Mouse (Mus musculus): ENCODE data around the gene Tacr2.

DNA sequence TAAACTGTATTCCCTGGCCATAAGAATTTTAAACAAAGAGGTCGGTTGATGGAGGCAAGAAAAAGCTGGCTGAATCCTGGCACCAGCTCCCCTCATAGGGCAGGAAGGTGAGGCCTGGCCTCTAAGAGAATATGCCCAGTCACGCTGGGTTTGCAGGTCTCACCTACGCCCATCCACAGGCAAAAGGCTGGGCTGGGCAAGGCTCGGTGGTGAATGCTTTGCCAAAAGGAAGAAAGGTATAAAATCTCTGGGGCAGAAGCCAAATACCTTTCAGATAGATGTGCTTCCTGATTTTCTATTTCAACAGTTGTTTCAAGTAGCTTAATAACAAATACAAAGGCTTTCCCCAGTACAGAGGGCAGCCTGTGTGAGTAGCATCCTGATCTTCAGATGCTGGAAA, 27.4 kb downstream of the Tacr2 start:
- TF ChIP-seq ELF1 (IDR thresholded peaks at IDR 0.05; ENCODE audit: low read depth, low read length): no peak
- TF ChIP-seq CTCF (IDR thresholded peaks at IDR 0.05 in 2 of 3, conservative IDR thresholded peaks at IDR 0.05 in 1 of 3; ENCODE audit: control insufficient read depth in 1 of 3, insufficient read depth in 1 of 3, low read depth in 2 of 3, low read length in 3 of 3, poor library complexity in 1 of 3, severe bottlenecking in 1 of 3): no peak
- TF ChIP-seq POLR2AphosphoS5 (IDR thresholded peaks at IDR 0.05; ENCODE audit: borderline replicate concordance, low read depth, low read length): no peak
- TF ChIP-seq NRF1 (IDR thresholded peaks at IDR 0.05; ENCODE audit: insufficient read depth, low read depth, low read length, poor library complexity, severe bottlenecking): no peak
- TF ChIP-seq TCF12 (IDR thresholded peaks at IDR 0.05; ENCODE audit: low read depth, low read length): no peak

Measured in MEL (cell line).